Mouse (Mus musculus): ENCODE data around the gene Oas1g. TPM values are rescaled to one million over a fixed set of nuclear protein-coding genes. Genes with fewer than 3 reads are reported as not detected.
"Not testable (repeated sequence)": the region's sequence is repeated elsewhere in the genome, so short reads cannot be mapped to it uniquely, and the experiment has no call there.

The Oas1g gene
- polyA plus RNA-seq, 1 experiment, result 30.1 TPM

DNA sequence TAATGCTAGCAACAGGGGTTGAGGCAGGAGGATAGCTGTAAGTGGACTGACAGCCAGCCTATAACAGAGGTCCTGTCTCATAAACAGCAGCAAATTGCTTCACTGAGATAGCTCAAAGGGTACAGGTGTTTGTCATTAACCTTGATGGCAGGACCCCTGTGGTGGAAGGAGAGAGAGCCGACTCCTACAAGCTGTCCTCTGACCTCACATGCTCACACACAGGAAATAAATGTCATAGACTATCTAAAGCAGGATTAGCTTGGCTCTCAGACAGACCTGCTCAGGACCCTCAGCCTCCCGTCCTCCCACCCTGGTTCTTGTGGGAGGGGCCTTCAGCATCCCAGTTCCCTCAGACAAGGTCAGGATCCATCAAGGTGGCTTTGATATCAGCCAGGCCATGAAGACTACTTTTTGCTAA lies 4.8 kb upstream of the Oas1g start:
- no peak overlapping the region for H3K4me3 ChIP-seq (ENCODE audit: low read depth, low read length)
- peaks cover 12% of the 10 kb centered on the region; the same call in 1 of the 2 replicates for H3K4me1 ChIP-seq (ENCODE audit: control insufficient read depth, insufficient read depth, insufficient read length, low read length)
- 57% methylated on average over 2 of the region's 2 CpGs for WGBS
- no peak for TF ChIP-seq CTCF (IDR thresholded peaks at IDR 0.05; ENCODE audit: extremely low read depth, insufficient read length, insufficient replicate concordance, low read depth, low read length)
- TF ChIP-seq POLR2A (IDR thresholded peaks at IDR 0.05; ENCODE audit: low read depth, low read length), result no peak
- H3K27ac ChIP-seq (ENCODE audit: insufficient read depth, low read depth, low read length), result no peak overlapping the region
- no peaks in the 10 kb centered on the region for H3K27me3 ChIP-seq (ENCODE audit: control insufficient read depth, insufficient read depth, low read length)
- H3K36me3 ChIP-seq (ENCODE audit: control insufficient read depth, insufficient read depth, low read length), result peaks cover 3% of the 10 kb centered on the region; the same call in 1 of the 2 replicates

GRCm38 (mm10) chr5:120891566-120892242 lies 4.3 kb upstream of the Oas1g start:
- H3K4me3 ChIP-seq (ENCODE audit: low read depth, low read length); H3K27me3 ChIP-seq (ENCODE audit: control insufficient read depth, insufficient read depth, low read length); H3K36me3 ChIP-seq (ENCODE audit: control insufficient read depth, insufficient read depth, low read length): not testable (repeated sequence)
- 23% methylated on average over 2 of the region's 2 CpGs for WGBS
- Histone ChIP-seq H3K27ac (ENCODE audit: insufficient read depth, low read depth, low read length) (peak overlapping the region; percentile 33), H3K4me1 (ENCODE audit: control insufficient read depth, insufficient read depth, insufficient read length, low read length) (peaks cover 12% of the 10 kb centered on the region; the same call in 1 of the 2 replicates)

- Histone ChIP-seq H3K27ac (ENCODE audit: insufficient read depth, low read depth, low read length) (peak overlapping the region; percentile 33), H3K36me3 (ENCODE audit: control insufficient read depth, insufficient read depth, low read length) (peaks cover 3% of the 10 kb centered on the region; the same call in 1 of the 2 replicates), H3K4me1 (ENCODE audit: control insufficient read depth, insufficient read depth, insufficient read length, low read length) (peaks cover 12% of the 10 kb centered on the region; the same call in 1 of the 2 replicates), H3K27me3 (ENCODE audit: control insufficient read depth, insufficient read depth, low read length) (no peaks in the 10 kb centered on the region), H3K4me3 (ENCODE audit: low read depth, low read length) (no peak overlapping the region)
- TF ChIP-seq CTCF (IDR thresholded peaks at IDR 0.05; ENCODE audit: extremely low read depth, insufficient read length, insufficient replicate concordance, low read depth, low read length) (no peak), POLR2A (IDR thresholded peaks at IDR 0.05; ENCODE audit: low read depth, low read length) (no peak)
- 8% methylated on average over 3 of the region's 3 CpGs for WGBS
Observed at GRCm38 (mm10) chr5:120890991-120891390, 3.6 kb upstream of the Oas1g start.

- TF ChIP-seq CTCF (IDR thresholded peaks at IDR 0.05; ENCODE audit: extremely low read depth, insufficient read length, insufficient replicate concordance, low read depth, low read length) (no peak), POLR2A (IDR thresholded peaks at IDR 0.05; ENCODE audit: low read depth, low read length) (no peak)
- H3K27ac ChIP-seq (ENCODE audit: insufficient read depth, low read depth, low read length), result no peak overlapping the region
- no peaks in the 10 kb centered on the region for H3K27me3 ChIP-seq (ENCODE audit: control insufficient read depth, insufficient read depth, low read length)
- peaks cover 12% of the 10 kb centered on the region; the same call in 1 of the 2 replicates for H3K4me1 ChIP-seq (ENCODE audit: control insufficient read depth, insufficient read depth, insufficient read length, low read length)
- 83% methylated on average over 2 of the region's 2 CpGs for WGBS
- no peaks in the 10 kb centered on the region for H3K36me3 ChIP-seq (ENCODE audit: control insufficient read depth, insufficient read depth, low read length)
- H3K4me3 ChIP-seq (ENCODE audit: low read depth, low read length), result no peak overlapping the region
Observed at GRCm38 (mm10) chr5:120890026-120890425, 2.6 kb upstream of the Oas1g start.

- H3K27me3 ChIP-seq (ENCODE audit: control insufficient read depth, insufficient read depth, low read length), result not testable (repeated sequence)
Observed at GRCm38 (mm10) chr5:120888294-120888815, 942 bp upstream of the Oas1g start.

GRCm38 (mm10) chr5:120887831-120888230 lies 418 bp upstream of the Oas1g start:
- WGBS, result 49% methylated on average over 6 of the region's 6 CpGs
- peak overlapping the region; percentile 31; the same call in 1 of the 2 replicates for H3K4me3 ChIP-seq (ENCODE audit: low read depth, low read length)
- no peak for TF ChIP-seq CTCF (IDR thresholded peaks at IDR 0.05; ENCODE audit: extremely low read depth, insufficient read length, insufficient replicate concordance, low read depth, low read length)

More at GRCm38 (mm10) chr5:120888294-120888815, 942 bp upstream of the Oas1g start:
- peaks cover 12% of the 10 kb centered on the region; the same call in 1 of the 2 replicates for H3K4me1 ChIP-seq (ENCODE audit: control insufficient read depth, insufficient read depth, insufficient read length, low read length)
- not testable (repeated sequence) for H3K27ac ChIP-seq (ENCODE audit: insufficient read depth, low read depth, low read length); H3K36me3 ChIP-seq (ENCODE audit: control insufficient read depth, insufficient read depth, low read length); H3K4me3 ChIP-seq (ENCODE audit: low read depth, low read length)
- WGBS, result 54% methylated on average over 4 of the region's 4 CpGs

GRCm38 (mm10) chr5:120881681-120882080 lies 5.7 kb downstream of the Oas1g start:
- H3K4me1 ChIP-seq (ENCODE audit: control insufficient read depth, insufficient read depth, insufficient read length, low read length); H3K4me3 ChIP-seq (ENCODE audit: low read depth, low read length); H3K27me3 ChIP-seq (ENCODE audit: control insufficient read depth, insufficient read depth, low read length); H3K27ac ChIP-seq (ENCODE audit: insufficient read depth, low read depth, low read length): not testable (repeated sequence)
- peaks cover 20% of the 10 kb centered on the region for H3K36me3 ChIP-seq (ENCODE audit: control insufficient read depth, insufficient read depth, low read length)
- 93% methylated on average over 6 of the region's 6 CpGs for WGBS

More at GRCm38 (mm10) chr5:120887831-120888230, 418 bp upstream of the Oas1g start:
- H3K4me1 ChIP-seq (ENCODE audit: control insufficient read depth, insufficient read depth, insufficient read length, low read length), result peaks cover 12% of the 10 kb centered on the region; the same call in 1 of the 2 replicates
- no peaks in the 10 kb centered on the region for H3K27me3 ChIP-seq (ENCODE audit: control insufficient read depth, insufficient read depth, low read length)
- H3K27ac ChIP-seq (ENCODE audit: insufficient read depth, low read depth, low read length), result no peak overlapping the region
- no peaks in the 10 kb centered on the region for H3K36me3 ChIP-seq (ENCODE audit: control insufficient read depth, insufficient read depth, low read length)

DNA sequence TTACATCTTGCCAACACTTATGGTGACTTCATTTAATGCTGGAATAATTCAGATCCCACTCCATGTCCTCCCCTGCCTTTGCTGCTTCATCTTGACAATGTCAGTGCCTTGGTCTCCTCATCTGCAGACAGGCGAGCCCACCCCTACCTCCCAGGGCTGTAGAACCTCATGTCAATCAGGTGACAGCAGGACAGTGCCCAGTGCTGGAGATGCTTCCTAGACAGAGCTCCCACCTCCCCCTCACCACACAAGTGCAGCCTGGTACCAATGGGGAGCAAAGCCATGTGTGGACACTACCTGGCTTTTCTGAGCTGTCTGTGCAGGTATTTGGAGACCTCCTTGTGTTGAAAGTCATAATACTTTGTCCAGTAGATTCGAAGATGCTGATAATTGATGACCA lies 8.6 kb downstream of the Oas1g start:
- H3K36me3 ChIP-seq (ENCODE audit: control insufficient read depth, insufficient read depth, low read length), result peaks cover 21% of the 10 kb centered on the region
- H3K27me3 ChIP-seq (ENCODE audit: control insufficient read depth, insufficient read depth, low read length); H3K4me3 ChIP-seq (ENCODE audit: low read depth, low read length); H3K4me1 ChIP-seq (ENCODE audit: control insufficient read depth, insufficient read depth, insufficient read length, low read length); H3K27ac ChIP-seq (ENCODE audit: insufficient read depth, low read depth, low read length): not testable (repeated sequence)
- 68% methylated on average over 2 of the region's 2 CpGs for WGBS

DNA sequence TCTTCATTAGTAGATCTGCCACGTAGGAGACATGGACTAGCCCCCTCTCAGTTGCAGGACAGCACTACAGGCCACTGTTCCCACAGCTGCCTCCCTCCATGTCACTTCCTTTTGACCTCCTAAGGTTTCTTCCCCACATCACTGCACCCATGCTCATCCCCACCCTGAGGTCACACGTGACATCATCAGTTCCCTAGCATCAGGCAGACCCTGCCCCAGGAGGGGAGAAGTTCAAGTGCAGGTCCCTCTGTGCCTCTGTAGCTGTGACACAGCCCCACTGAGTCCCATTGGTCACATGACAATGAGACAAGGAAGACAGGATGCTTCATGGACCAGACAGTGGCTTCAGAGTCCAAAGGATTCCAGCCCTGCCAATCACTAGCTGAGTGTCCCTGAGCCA lies 10.0 kb downstream of the Oas1g start:
- peaks cover 21% of the 10 kb centered on the region for H3K36me3 ChIP-seq (ENCODE audit: control insufficient read depth, insufficient read depth, low read length)
- WGBS, result 80% methylated on average over 2 of the region's 2 CpGs
- H3K4me3 ChIP-seq (ENCODE audit: low read depth, low read length); H3K27me3 ChIP-seq (ENCODE audit: control insufficient read depth, insufficient read depth, low read length); H3K27ac ChIP-seq (ENCODE audit: insufficient read depth, low read depth, low read length); H3K4me1 ChIP-seq (ENCODE audit: control insufficient read depth, insufficient read depth, insufficient read length, low read length): not testable (repeated sequence)

GRCm38 (mm10) chr5:120876839-120877238 lies 10.6 kb downstream of the Oas1g start:
- H3K27ac ChIP-seq (ENCODE audit: insufficient read depth, low read depth, low read length); H3K4me3 ChIP-seq (ENCODE audit: low read depth, low read length); H3K4me1 ChIP-seq (ENCODE audit: control insufficient read depth, insufficient read depth, insufficient read length, low read length); H3K27me3 ChIP-seq (ENCODE audit: control insufficient read depth, insufficient read depth, low read length): not testable (repeated sequence)
- peaks cover 18% of the 10 kb centered on the region for H3K36me3 ChIP-seq (ENCODE audit: control insufficient read depth, insufficient read depth, low read length)
- 71% methylated on average over 2 of the region's 3 CpGs for WGBS

Data from small intestine, adult 2 months (tissue).